Mouse (Mus musculus): ENCODE results near the gene Frmd4b. TPM values are rescaled to one million over a fixed set of nuclear protein-coding genes. Genes with fewer than 3 reads are reported as not detected.
"Not testable (repeated sequence)": the region's sequence is repeated elsewhere in the genome, so short reads cannot be mapped to it uniquely, and the experiment has no call there.

Gene Frmd4b
- polyA plus RNA-seq, 1 experiment from 2014 or later = 15.8 TPM

GRCm38 (mm10) chr6:97263750-97264149, 353.6 kb downstream of the Frmd4b start:
- not testable (repeated sequence) for H3K9me3 ChIP-seq (replicated peaks; ENCODE audit: control insufficient read depth, low read length); H3K4me1 ChIP-seq (ENCODE audit: control insufficient read depth, insufficient read depth, low read length); H3K4me3 ChIP-seq (ENCODE audit: low read depth, low read length); DNase-seq (ENCODE audit: low spot score); H3K27me3 ChIP-seq (ENCODE audit: control insufficient read depth, insufficient read depth, low read length); H3K4me2 ChIP-seq (ENCODE audit: low read depth, low read length); ATAC-seq (replicated peaks; ENCODE audit: insufficient number of reproducible peaks, low FRiP score, low TSS enrichment, low read depth); H3K36me3 ChIP-seq (replicated peaks; ENCODE audit: control insufficient read depth, insufficient read depth, low read depth, low read length); H3K9ac ChIP-seq (replicated peaks; ENCODE audit: low read length); H3K27ac ChIP-seq (replicated peaks; ENCODE audit: low read depth, low read length)

DNA sequence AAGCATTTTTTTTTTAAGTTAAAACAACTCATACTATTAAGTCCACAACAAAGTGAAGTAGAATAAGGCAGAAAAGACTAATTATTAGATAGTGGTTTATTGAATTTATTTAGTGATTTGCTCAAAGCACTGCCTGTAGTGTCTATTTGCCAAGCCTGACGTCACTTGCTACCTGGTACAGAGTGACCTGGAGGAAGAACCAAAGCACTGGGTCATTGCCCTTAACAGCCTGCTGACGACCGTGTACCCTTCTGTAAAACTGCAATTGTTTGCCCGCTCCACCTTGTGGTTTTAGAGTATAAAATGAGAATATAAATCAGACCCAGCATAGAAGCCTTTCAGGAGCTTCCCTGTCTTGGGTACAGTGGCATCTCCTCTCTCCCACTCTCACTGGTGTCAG, 355.1 kb downstream of the Frmd4b start:
- Histone ChIP-seq H3K27ac (replicated peaks; ENCODE audit: low read depth, low read length) (no peak overlapping the region), H3K9me3 (replicated peaks; ENCODE audit: control insufficient read depth, low read length) (no peaks in the 10 kb centered on the region), H3K9ac (replicated peaks; ENCODE audit: low read length) (no peak overlapping the region), H3K4me1 (ENCODE audit: control insufficient read depth, insufficient read depth, low read length) (no peaks in the 10 kb centered on the region), H3K4me2 (ENCODE audit: low read depth, low read length) (no peak overlapping the region), H3K27me3 (ENCODE audit: control insufficient read depth, insufficient read depth, low read length) (no peaks in the 10 kb centered on the region), H3K4me3 (ENCODE audit: low read depth, low read length) (no peak overlapping the region), H3K36me3 (replicated peaks; ENCODE audit: control insufficient read depth, insufficient read depth, low read depth, low read length) (no peaks in the 10 kb centered on the region)
- 69% methylated on average over 4 of the region's 4 CpGs for WGBS
- ATAC-seq (replicated peaks; ENCODE audit: insufficient number of reproducible peaks, low FRiP score, low TSS enrichment, low read depth) (no peak), DNase-seq (ENCODE audit: low spot score) (no peak)

GRCm38 (mm10) chr6:97259926-97260325, 357.4 kb downstream of the Frmd4b start:
- H3K9ac ChIP-seq (replicated peaks; ENCODE audit: low read length); H3K36me3 ChIP-seq (replicated peaks; ENCODE audit: control insufficient read depth, insufficient read depth, low read depth, low read length); ATAC-seq (replicated peaks; ENCODE audit: insufficient number of reproducible peaks, low FRiP score, low TSS enrichment, low read depth); H3K9me3 ChIP-seq (replicated peaks; ENCODE audit: control insufficient read depth, low read length); H3K27ac ChIP-seq (replicated peaks; ENCODE audit: low read depth, low read length); DNase-seq (ENCODE audit: low spot score); H3K4me1 ChIP-seq (ENCODE audit: control insufficient read depth, insufficient read depth, low read length); H3K27me3 ChIP-seq (ENCODE audit: control insufficient read depth, insufficient read depth, low read length); H3K4me3 ChIP-seq (ENCODE audit: low read depth, low read length); H3K4me2 ChIP-seq (ENCODE audit: low read depth, low read length): not testable (repeated sequence)
- WGBS = 93% methylated on average over 2 of the region's 2 CpGs

GRCm38 (mm10) chr6:97258489-97258888, 358.9 kb downstream of the Frmd4b start:
- Histone ChIP-seq H3K4me2 (ENCODE audit: low read depth, low read length) (no peak overlapping the region), H3K27me3 (ENCODE audit: control insufficient read depth, insufficient read depth, low read length) (no peaks in the 10 kb centered on the region), H3K4me3 (ENCODE audit: low read depth, low read length) (no peak overlapping the region), H3K9ac (replicated peaks; ENCODE audit: low read length) (no peak overlapping the region), H3K27ac (replicated peaks; ENCODE audit: low read depth, low read length) (no peak overlapping the region), H3K4me1 (ENCODE audit: control insufficient read depth, insufficient read depth, low read length) (no peaks in the 10 kb centered on the region), H3K9me3 (replicated peaks; ENCODE audit: control insufficient read depth, low read length) (no peaks in the 10 kb centered on the region), H3K36me3 (replicated peaks; ENCODE audit: control insufficient read depth, insufficient read depth, low read depth, low read length) (no peaks in the 10 kb centered on the region)
- 97% methylated on average over 1 of the region's 1 CpGs for WGBS
- ATAC-seq (replicated peaks; ENCODE audit: insufficient number of reproducible peaks, low FRiP score, low TSS enrichment, low read depth) (no peak), DNase-seq (ENCODE audit: low spot score) (no peak)

GRCm38 (mm10) chr6:97252711-97253221, 364.6 kb downstream of the Frmd4b start, which contains the start of gene Lmod3:
Gene Lmod3, minus strand, starts transcription at chr6:97252759.
- Histone ChIP-seq H3K36me3 (replicated peaks; ENCODE audit: control insufficient read depth, insufficient read depth, low read depth, low read length) (no peaks in the 10 kb centered on the region), H3K4me3 (ENCODE audit: low read depth, low read length) (no peak within 1 kb of the TSS), H3K9me3 (replicated peaks; ENCODE audit: control insufficient read depth, low read length) (no peaks in the 10 kb centered on the region), H3K4me2 (ENCODE audit: low read depth, low read length) (no peak within 1 kb of the TSS), H3K9ac (replicated peaks; ENCODE audit: low read length) (no peak within 1 kb of the TSS), H3K27ac (replicated peaks; ENCODE audit: low read depth, low read length) (no peak within 1 kb of the TSS), H3K4me1 (ENCODE audit: control insufficient read depth, insufficient read depth, low read length) (no peaks in the 10 kb centered on the region), H3K27me3 (ENCODE audit: control insufficient read depth, insufficient read depth, low read length) (no peaks in the 10 kb centered on the region)
- DNase-seq (ENCODE audit: low spot score) (no peak), ATAC-seq (replicated peaks; ENCODE audit: insufficient number of reproducible peaks, low FRiP score, low TSS enrichment, low read depth) (no peak)
- 30% methylated on average over 9 of the region's 9 CpGs for WGBS

GRCm38 (mm10) chr6:97252086-97252485, 365.3 kb downstream of the Frmd4b start:
- 62% methylated on average over 5 of the region's 5 CpGs for WGBS

DNA sequence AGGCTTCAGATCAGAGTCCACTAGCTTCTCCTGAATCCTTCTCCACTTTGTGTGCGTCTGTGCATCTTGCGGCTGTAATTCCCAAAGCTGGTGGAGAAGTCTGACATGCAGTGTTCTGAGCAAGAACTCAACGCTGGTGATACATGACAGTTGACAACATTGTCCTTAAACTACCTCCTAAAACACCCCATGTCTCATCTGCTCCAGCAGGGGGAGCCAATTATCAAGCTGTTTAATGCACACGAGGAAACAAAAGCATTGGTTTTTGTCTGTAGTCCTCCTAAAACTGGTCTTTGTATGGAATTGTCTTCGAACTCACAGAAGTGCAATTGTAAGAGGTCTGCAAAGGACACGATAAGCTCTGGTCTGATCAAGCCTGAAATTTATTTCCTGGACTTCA, 366.4 kb downstream of the Frmd4b start:
- no peaks in the 10 kb centered on the region for H3K27me3 ChIP-seq (ENCODE audit: control insufficient read depth, insufficient read depth, low read length)
- DNase-seq (ENCODE audit: low spot score) (peak; percentile 71), ATAC-seq (replicated peaks; ENCODE audit: insufficient number of reproducible peaks, low FRiP score, low TSS enrichment, low read depth) (no peak)
- H3K9ac ChIP-seq (replicated peaks; ENCODE audit: low read length) = no peak overlapping the region
- H3K36me3 ChIP-seq (replicated peaks; ENCODE audit: control insufficient read depth, insufficient read depth, low read depth, low read length) = no peaks in the 10 kb centered on the region
- H3K4me3 ChIP-seq (ENCODE audit: low read depth, low read length) = no peak overlapping the region
- no peak overlapping the region for H3K27ac ChIP-seq (replicated peaks; ENCODE audit: low read depth, low read length)
- no peak overlapping the region for H3K4me2 ChIP-seq (ENCODE audit: low read depth, low read length)
- H3K9me3 ChIP-seq (replicated peaks; ENCODE audit: control insufficient read depth, low read length) = no peaks in the 10 kb centered on the region
- WGBS = 48% methylated on average over 6 of the region's 6 CpGs
- H3K4me1 ChIP-seq (ENCODE audit: control insufficient read depth, insufficient read depth, low read length) = no peaks in the 10 kb centered on the region

More at GRCm38 (mm10) chr6:97252086-97252485, 365.3 kb downstream of the Frmd4b start:
- no peak overlapping the region for H3K27ac ChIP-seq (replicated peaks; ENCODE audit: low read depth, low read length)
- ATAC-seq (replicated peaks; ENCODE audit: insufficient number of reproducible peaks, low FRiP score, low TSS enrichment, low read depth) (no peak), DNase-seq (ENCODE audit: low spot score) (no peak)
- H3K4me2 ChIP-seq (ENCODE audit: low read depth, low read length) = no peak overlapping the region
- H3K9me3 ChIP-seq (replicated peaks; ENCODE audit: control insufficient read depth, low read length) = no peaks in the 10 kb centered on the region
- no peak overlapping the region for H3K9ac ChIP-seq (replicated peaks; ENCODE audit: low read length)
- H3K4me3 ChIP-seq (ENCODE audit: low read depth, low read length) = no peak overlapping the region
- no peaks in the 10 kb centered on the region for H3K36me3 ChIP-seq (replicated peaks; ENCODE audit: control insufficient read depth, insufficient read depth, low read depth, low read length)
- no peaks in the 10 kb centered on the region for H3K4me1 ChIP-seq (ENCODE audit: control insufficient read depth, insufficient read depth, low read length)
- H3K27me3 ChIP-seq (ENCODE audit: control insufficient read depth, insufficient read depth, low read length) = no peaks in the 10 kb centered on the region

GRCm38 (mm10) chr6:97245200-97245599, 372.1 kb downstream of the Frmd4b start:
- no peak overlapping the region for H3K4me2 ChIP-seq (ENCODE audit: low read depth, low read length)
- H3K36me3 ChIP-seq (replicated peaks; ENCODE audit: control insufficient read depth, insufficient read depth, low read depth, low read length) = no peaks in the 10 kb centered on the region
- H3K4me1 ChIP-seq (ENCODE audit: control insufficient read depth, insufficient read depth, low read length) = no peaks in the 10 kb centered on the region
- H3K9ac ChIP-seq (replicated peaks; ENCODE audit: low read length) = no peak overlapping the region
- H3K27me3 ChIP-seq (ENCODE audit: control insufficient read depth, insufficient read depth, low read length) = no peaks in the 10 kb centered on the region
- no peak for DNase-seq (ENCODE audit: low spot score)
- ATAC-seq (replicated peaks; ENCODE audit: insufficient number of reproducible peaks, low FRiP score, low TSS enrichment, low read depth) = no peak
- no peaks in the 10 kb centered on the region for H3K9me3 ChIP-seq (replicated peaks; ENCODE audit: control insufficient read depth, low read length)
- H3K27ac ChIP-seq (replicated peaks; ENCODE audit: low read depth, low read length) = no peak overlapping the region
- H3K4me3 ChIP-seq (ENCODE audit: low read depth, low read length) = no peak overlapping the region

Measured in embryonic facial prominence, embryonic 11.5 days (tissue).